Mouse (Mus musculus): ENCODE measurements at regions not wholly inside any gene's neighbourhood (a gene's known extent, or its start where the extent isn't known, plus 50 kb on each side); places are given as distances from the start of the nearest gene placed in this dataset.

GRCm38 (mm10) chr10:103641162-103641561 is 273.6 kb downstream of the Slc6a15 start:
- Histone ChIP-seq H3K9me3 (ENCODE audit: control insufficient read depth, low read length) (no peaks in the 10 kb centered on the region), H3K4me2 (replicated peaks; ENCODE audit: low read depth, low read length, severe bottlenecking) (no peak overlapping the region), H3K4me3 (replicated peaks; ENCODE audit: low read length) (no peak overlapping the region), H3K27me3 (ENCODE audit: control insufficient read depth, insufficient read depth, low read length) (no peaks in the 10 kb centered on the region), H3K27ac (replicated peaks; ENCODE audit: low read depth, low read length) (no peak overlapping the region), H3K9ac (ENCODE audit: low read depth, low read length, severe bottlenecking) (no peak overlapping the region), H3K4me1 (ENCODE audit: control insufficient read depth, insufficient read depth, low read length) (no peaks in the 10 kb centered on the region), H3K36me3 (ENCODE audit: control insufficient read depth, insufficient read depth, low read length) (no peaks in the 10 kb centered on the region)
- ATAC-seq (ENCODE audit: low FRiP score, low read depth) (no peak), DNase-seq (ENCODE audit: low spot score) (no peak)
- no peak for TF ChIP-seq POLR2A (IDR thresholded peaks at IDR 0.05; ENCODE audit: borderline replicate concordance, extremely low read depth, insufficient read depth, insufficient read length)
- 60% methylated on average over 2 of the region's 2 CpGs for WGBS

GRCm38 (mm10) chr10:103649848-103650247 is 282.3 kb downstream of the Slc6a15 start:
- Histone ChIP-seq H3K4me1 (ENCODE audit: control insufficient read depth, insufficient read depth, low read length) (no peaks in the 10 kb centered on the region), H3K27ac (replicated peaks; ENCODE audit: low read depth, low read length) (no peak overlapping the region), H3K9ac (ENCODE audit: low read depth, low read length, severe bottlenecking) (no peak overlapping the region), H3K9me3 (ENCODE audit: control insufficient read depth, low read length) (no peaks in the 10 kb centered on the region), H3K4me2 (replicated peaks; ENCODE audit: low read depth, low read length, severe bottlenecking) (no peak overlapping the region), H3K36me3 (ENCODE audit: control insufficient read depth, insufficient read depth, low read length) (no peaks in the 10 kb centered on the region), H3K4me3 (replicated peaks; ENCODE audit: low read length) (no peak overlapping the region), H3K27me3 (ENCODE audit: control insufficient read depth, insufficient read depth, low read length) (no peaks in the 10 kb centered on the region)
- TF ChIP-seq POLR2A (IDR thresholded peaks at IDR 0.05; ENCODE audit: borderline replicate concordance, extremely low read depth, insufficient read depth, insufficient read length): no peak
- WGBS: 70% methylated on average over 3 of the region's 3 CpGs
- peak; percentile 12 for DNase-seq (ENCODE audit: low spot score)
- peak; percentile 63; the same call in 1 of the 2 replicates for ATAC-seq (ENCODE audit: low FRiP score, low read depth)

GRCm38 (mm10) chr10:103673081-103673480 is 305.5 kb downstream of the Slc6a15 start:
- H3K4me2 ChIP-seq (replicated peaks; ENCODE audit: low read depth, low read length, severe bottlenecking): no peak overlapping the region

GRCm38 (mm10) chr10:103673765-103674164 is 306.2 kb downstream of the Slc6a15 start:
- H3K4me1 ChIP-seq (ENCODE audit: control insufficient read depth, insufficient read depth, low read length): no peaks in the 10 kb centered on the region

More at GRCm38 (mm10) chr10:103673081-103673480, 305.5 kb downstream of the Slc6a15 start:
- Histone ChIP-seq H3K27me3 (ENCODE audit: control insufficient read depth, insufficient read depth, low read length) (no peaks in the 10 kb centered on the region), H3K4me3 (replicated peaks; ENCODE audit: low read length) (no peak overlapping the region), H3K27ac (replicated peaks; ENCODE audit: low read depth, low read length) (no peak overlapping the region), H3K36me3 (ENCODE audit: control insufficient read depth, insufficient read depth, low read length) (no peaks in the 10 kb centered on the region), H3K9ac (ENCODE audit: low read depth, low read length, severe bottlenecking) (no peak overlapping the region), H3K4me1 (ENCODE audit: control insufficient read depth, insufficient read depth, low read length) (no peaks in the 10 kb centered on the region), H3K9me3 (ENCODE audit: control insufficient read depth, low read length) (no peaks in the 10 kb centered on the region)
- WGBS: 81% methylated on average over 3 of the region's 3 CpGs
- DNase-seq (ENCODE audit: low spot score) (no peak), ATAC-seq (ENCODE audit: low FRiP score, low read depth) (no peak)
- no peak for TF ChIP-seq POLR2A (IDR thresholded peaks at IDR 0.05; ENCODE audit: borderline replicate concordance, extremely low read depth, insufficient read depth, insufficient read length)

GRCm38 (mm10) chr10:103692682-103693081 is 325.1 kb downstream of the Slc6a15 start:
- no peak for ATAC-seq (ENCODE audit: low FRiP score, low read depth)
- no peaks in the 10 kb centered on the region for H3K9me3 ChIP-seq (ENCODE audit: control insufficient read depth, low read length)
- 41% methylated on average over 2 of the region's 2 CpGs for WGBS

More at GRCm38 (mm10) chr10:103673765-103674164, 306.2 kb downstream of the Slc6a15 start:
- no peaks in the 10 kb centered on the region for H3K27me3 ChIP-seq (ENCODE audit: control insufficient read depth, insufficient read depth, low read length)
- no peaks in the 10 kb centered on the region for H3K9me3 ChIP-seq (ENCODE audit: control insufficient read depth, low read length)
- H3K36me3 ChIP-seq (ENCODE audit: control insufficient read depth, insufficient read depth, low read length): no peaks in the 10 kb centered on the region
- no peak overlapping the region for H3K27ac ChIP-seq (replicated peaks; ENCODE audit: low read depth, low read length)
- TF ChIP-seq POLR2A (IDR thresholded peaks at IDR 0.05; ENCODE audit: borderline replicate concordance, extremely low read depth, insufficient read depth, insufficient read length): no peak
- H3K4me2 ChIP-seq (replicated peaks; ENCODE audit: low read depth, low read length, severe bottlenecking): no peak overlapping the region
- no peak overlapping the region for H3K9ac ChIP-seq (ENCODE audit: low read depth, low read length, severe bottlenecking)
- DNase-seq (ENCODE audit: low spot score) (no peak), ATAC-seq (ENCODE audit: low FRiP score, low read depth) (no peak)
- 90% methylated on average over 3 of the region's 3 CpGs for WGBS
- H3K4me3 ChIP-seq (replicated peaks; ENCODE audit: low read length): no peak overlapping the region

More at GRCm38 (mm10) chr10:103692682-103693081, 325.1 kb downstream of the Slc6a15 start:
- DNase-seq (ENCODE audit: low spot score): peak; percentile 32
- no peak overlapping the region for H3K4me3 ChIP-seq (replicated peaks; ENCODE audit: low read length)
- H3K9ac ChIP-seq (ENCODE audit: low read depth, low read length, severe bottlenecking): no peak overlapping the region
- no peak overlapping the region for H3K27ac ChIP-seq (replicated peaks; ENCODE audit: low read depth, low read length)
- no peak for TF ChIP-seq POLR2A (IDR thresholded peaks at IDR 0.05; ENCODE audit: borderline replicate concordance, extremely low read depth, insufficient read depth, insufficient read length)
- no peaks in the 10 kb centered on the region for H3K36me3 ChIP-seq (ENCODE audit: control insufficient read depth, insufficient read depth, low read length)
- no peaks in the 10 kb centered on the region for H3K4me1 ChIP-seq (ENCODE audit: control insufficient read depth, insufficient read depth, low read length)
- no peaks in the 10 kb centered on the region for H3K27me3 ChIP-seq (ENCODE audit: control insufficient read depth, insufficient read depth, low read length)
- no peak overlapping the region for H3K4me2 ChIP-seq (replicated peaks; ENCODE audit: low read depth, low read length, severe bottlenecking)

All from limb, embryonic 14.5 days (tissue).